Mouse (Mus musculus) lung, postnatal 0 days (tissue): ENCODE measurements around the gene Rsph9. TPM values are rescaled to one million over a fixed set of nuclear protein-coding genes. Genes with fewer than 3 reads are reported as not detected.

ENCODE experiments used
- ATAC-seq: fragments of 200-750 bp; cut with Nextera tagmentation; 2 replicates; pipeline ENCODE4 v1.8.0; 2017; ENCODE audit warnings: moderate library complexity
- DNase-seq: peaks from one replicate; pipeline ENCODE4 v3.0.0-alpha.2; 2016; ENCODE audit warnings: low spot score
- H3K27ac ChIP-seq: fragments of 300-500 bp; sonication (generic); 2 replicates; pipeline ENCODE4 v1.5.1; 2014; ENCODE audit warnings: antibody characterized with exemption, mild to moderate bottlenecking, low read length, mixed read lengths
- H3K27me3 ChIP-seq: fragments of 300-500 bp; sonication (generic); replicated peaks from 2 replicates; pipeline ENCODE4 v1.6.1; 2014; ENCODE audit warnings: low read length, mixed read lengths; ENCODE audit not compliant: insufficient read depth
- H3K36me3 ChIP-seq: fragments of 300-500 bp; sonication (generic); 2 replicates; pipeline ENCODE4 v1.6.1; 2014; ENCODE audit warnings: low read length, mixed read lengths; ENCODE audit not compliant: insufficient read depth
- H3K4me1 ChIP-seq: fragments of 300-500 bp; sonication (generic); 2 replicates; pipeline ENCODE4 v1.6.1; 2014; ENCODE audit warnings: antibody characterized with exemption, low read depth, low read length, mixed read lengths; ENCODE audit not compliant: insufficient read depth
- H3K4me2 ChIP-seq: fragments of 300-500 bp; sonication (generic); replicated peaks from 2 replicates; pipeline ENCODE4 v1.6.1; 2014; ENCODE audit warnings: low read depth, mild to moderate bottlenecking, low read length, moderate library complexity, mixed read lengths
- H3K4me3 ChIP-seq: fragments of 300-500 bp; sonication (generic); 2 replicates; pipeline ENCODE4 v1.5.1; 2014; ENCODE audit warnings: low read depth, low read length
- H3K9ac ChIP-seq: fragments of 300-500 bp; sonication (generic); replicated peaks from 2 replicates; pipeline ENCODE4 v1.6.1; 2014; ENCODE audit warnings: low read depth, mild to moderate bottlenecking
- H3K9me3 ChIP-seq: fragments of 300-500 bp; sonication (generic); 2 replicates; pipeline ENCODE4 v1.6.1; 2016; ENCODE audit warnings: low read length, mixed read lengths
- CTCF ChIP-seq: IDR thresholded peaks from 2 replicates; pipeline ENCODE4 v1.5.1; 2016; ENCODE audit warnings: antibody characterized with exemption, mild to moderate bottlenecking
- EP300 ChIP-seq: IDR thresholded peaks from 2 replicates; pipeline ENCODE4 v1.6.1; 2016; ENCODE audit warnings: antibody characterized with exemption, mild to moderate bottlenecking, control low read depth
- WGBS: fragments of 180-500 bp; shearing (Covaris S2); extraction: QIAGEN DNeasy Blood & Tissue Kit; methylation state at CpG from one replicate; pipeline ENCODE4 v1.1.7; 2014; 5-methylcytosine and 5-hydroxymethylcytosine counted together
- polyA plus RNA-seq: library from polyadenylated mRNA; unstranded; fragments of >200 nt; fragmentation: Nextera tagmentation; extraction: Ambion mirVana; gene quantifications from 2 replicates; pipeline ENCODE4 v1.2.1, GENCODE M21; 2015

Rsph9 gene
- polyA plus RNA-seq, 1 experiment from 2014 or later = 32.4 TPM

GRCm38 (mm10) chr17:46077921-46078534 lies 66.0 kb downstream of the Rsph9 start:
- Histone ChIP-seq H3K4me2 (no peak overlapping the region), H3K36me3 (no peaks in the 10 kb centered on the region), H3K9ac (no peak overlapping the region), H3K4me1 (peaks cover 5% of the 10 kb centered on the region; the same call in 1 of the 2 replicates), H3K9me3 (no peaks in the 10 kb centered on the region), H3K27ac (no peak overlapping the region), H3K27me3 (no peaks in the 10 kb centered on the region), H3K4me3 (no peak overlapping the region)
- TF ChIP-seq CTCF (no peak), EP300 (no peak)
- DNase-seq (no peak), ATAC-seq (no peak)
- 87% methylated on average over 12 of the region's 12 CpGs for WGBS

- WGBS = 45% methylated on average over 1 of the region's 1 CpGs
- ATAC-seq = peak; percentile 8; the same call in 1 of the 2 replicates
- TF ChIP-seq CTCF (no peak), EP300 (no peak)
Observed at GRCm38 (mm10) chr17:46076260-46076551, 67.8 kb downstream of the Rsph9 start.

DNA sequence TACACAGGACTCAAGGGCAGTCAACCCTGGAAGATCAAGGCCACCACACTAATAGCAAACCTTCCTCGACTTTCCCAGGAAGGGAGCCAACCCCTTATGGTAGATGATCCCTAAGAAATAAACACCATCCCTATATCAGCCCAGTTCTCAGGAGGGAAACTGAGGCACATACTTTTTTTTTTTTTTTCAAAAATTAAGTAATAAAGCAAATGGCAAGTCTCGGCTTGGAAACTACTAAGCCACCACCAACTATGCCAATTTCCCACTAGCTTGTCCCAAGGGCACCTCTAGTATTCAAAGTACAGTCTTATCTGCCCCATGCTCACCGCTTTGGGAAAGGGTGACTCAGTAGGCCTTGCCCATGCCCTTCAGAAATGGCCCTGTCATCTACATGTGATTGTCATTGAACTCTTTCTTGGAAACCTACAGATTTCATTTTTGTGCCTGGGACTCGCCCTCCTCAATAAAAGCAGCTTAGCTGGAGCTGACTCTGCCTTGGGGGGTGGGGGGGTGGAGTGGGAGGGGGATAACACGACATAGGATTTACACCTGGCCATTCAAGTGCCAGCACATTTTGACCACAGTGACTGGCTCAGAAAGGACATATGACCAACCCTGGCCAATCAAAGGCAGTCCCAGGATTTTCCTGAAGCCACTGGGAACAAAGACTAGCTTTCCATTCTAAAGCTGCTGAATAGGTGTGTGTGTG lies 68.3 kb downstream of the Rsph9 start:
- 74% methylated on average over 5 of the region's 5 CpGs for WGBS
- Histone ChIP-seq H3K27me3 (no peaks in the 10 kb centered on the region), H3K4me2 (no peak overlapping the region), H3K4me1 (peaks cover 5% of the 10 kb centered on the region; the same call in 1 of the 2 replicates), H3K9ac (no peak overlapping the region), H3K4me3 (no peak overlapping the region), H3K9me3 (no peaks in the 10 kb centered on the region), H3K27ac (no peak overlapping the region), H3K36me3 (no peaks in the 10 kb centered on the region)
- DNase-seq (no peak), ATAC-seq (no peak)
- no peak for TF ChIP-seq CTCF
- no peak for TF ChIP-seq EP300

More at GRCm38 (mm10) chr17:46076260-46076551, 67.8 kb downstream of the Rsph9 start:
- H3K36me3 ChIP-seq = no peaks in the 10 kb centered on the region
- no peak overlapping the region for H3K27ac ChIP-seq
- DNase-seq = no peak
- no peaks in the 10 kb centered on the region for H3K9me3 ChIP-seq
- no peak overlapping the region for H3K4me3 ChIP-seq
- no peak overlapping the region for H3K9ac ChIP-seq
- no peak overlapping the region for H3K4me2 ChIP-seq
- H3K4me1 ChIP-seq = peaks cover 5% of the 10 kb centered on the region; the same call in 1 of the 2 replicates
- no peaks in the 10 kb centered on the region for H3K27me3 ChIP-seq

DNA sequence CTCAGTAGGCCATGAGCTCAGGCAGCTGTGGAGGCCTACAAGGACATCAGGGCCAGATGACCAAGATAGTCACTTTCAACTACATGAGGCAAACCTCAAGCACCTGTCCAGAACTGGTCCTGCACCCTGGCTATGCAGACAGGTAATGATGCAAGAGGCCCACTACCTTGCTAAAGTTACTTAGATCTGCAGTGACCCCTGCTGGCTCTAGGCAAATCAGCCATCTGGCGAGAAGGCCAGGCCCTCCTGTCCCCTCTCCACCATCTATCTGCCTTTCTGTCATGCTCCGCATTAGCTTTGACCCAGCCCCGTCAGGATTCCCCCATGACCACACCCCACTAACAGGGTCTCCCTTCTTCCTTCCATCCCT lies 68.9 kb downstream of the Rsph9 start:
- no peak overlapping the region for H3K27ac ChIP-seq
- H3K4me3 ChIP-seq = no peak overlapping the region
- no peaks in the 10 kb centered on the region for H3K9me3 ChIP-seq
- H3K9ac ChIP-seq = no peak overlapping the region
- H3K4me2 ChIP-seq = no peak overlapping the region
- 45% methylated on average over 3 of the region's 3 CpGs for WGBS
- TF ChIP-seq EP300 (no peak), CTCF (peak; percentile 79)
- H3K4me1 ChIP-seq = peaks cover 5% of the 10 kb centered on the region; the same call in 1 of the 2 replicates
- ATAC-seq (peak; percentile 25), DNase-seq (peak; percentile 82)
- no peaks in the 10 kb centered on the region for H3K36me3 ChIP-seq
- no peaks in the 10 kb centered on the region for H3K27me3 ChIP-seq

GRCm38 (mm10) chr17:46074398-46075115 lies 69.5 kb downstream of the Rsph9 start:
- no peaks in the 10 kb centered on the region for H3K36me3 ChIP-seq
- ATAC-seq = no peak
- H3K9ac ChIP-seq = no peak overlapping the region
- 35% methylated on average over 7 of the region's 7 CpGs for WGBS
- no peaks in the 10 kb centered on the region for H3K27me3 ChIP-seq
- H3K4me2 ChIP-seq = peak overlapping the region; percentile 47
- no peak for DNase-seq
- no peak overlapping the region; the same call in 1 of the 2 replicates for H3K4me3 ChIP-seq
- H3K9me3 ChIP-seq = no peaks in the 10 kb centered on the region
- H3K27ac ChIP-seq = peak overlapping the region; percentile 59
- peaks cover 5% of the 10 kb centered on the region; the same call in 1 of the 2 replicates for H3K4me1 ChIP-seq
- no peak for TF ChIP-seq CTCF
- TF ChIP-seq EP300 = no peak

GRCm38 (mm10) chr17:46073730-46074301 lies 70.2 kb downstream of the Rsph9 start:
- Histone ChIP-seq H3K9ac (no peak overlapping the region), H3K9me3 (no peaks in the 10 kb centered on the region), H3K36me3 (no peaks in the 10 kb centered on the region), H3K4me2 (peak overlapping the region; percentile 47), H3K27me3 (no peaks in the 10 kb centered on the region), H3K4me3 (no peak overlapping the region; the same call in 1 of the 2 replicates), H3K27ac (peak overlapping the region; percentile 68), H3K4me1 (peaks cover 5% of the 10 kb centered on the region; the same call in 1 of the 2 replicates)
- 7% methylated on average over 23 of the region's 23 CpGs for WGBS
- DNase-seq (peak; percentile 95), ATAC-seq (peak; percentile 92)
- TF ChIP-seq EP300 = peak; percentile 76
- no peak for TF ChIP-seq CTCF

Other genes with a start within 250 kb of the Rsph9 start
- gene Vegfa, start 111.8 kb downstream of the Rsph9 start, polyA plus RNA-seq = 21.4 and 31.9 TPM in 2 replicates
- 96.4 and 103 TPM in 2 replicates for gene Mrps18a, start 33.2 kb downstream of the Rsph9 start, polyA plus RNA-seq
- 43.5 and 44.6 TPM in 2 replicates for gene Mad2l1bp, start 9.3 kb upstream of the Rsph9 start, polyA plus RNA-seq
- gene Gtpbp2, start 16.8 kb upstream of the Rsph9 start, polyA plus RNA-seq = 38.8 and 39.5 TPM in 2 replicates
- gene Polh, start 58.4 kb upstream of the Rsph9 start, polyA plus RNA-seq = 6.6 and 8.6 TPM in 2 replicates
- gene Xpo5, start 58.6 kb upstream of the Rsph9 start, polyA plus RNA-seq = 14.8 and 16.2 TPM in 2 replicates
- gene Polr1c, start 103.8 kb upstream of the Rsph9 start, polyA plus RNA-seq = 82.0 and 89.9 TPM in 2 replicates
- 185 and 199 TPM in 2 replicates for gene Yipf3, start 103.9 kb upstream of the Rsph9 start, polyA plus RNA-seq
- 3.7 and 5.2 TPM in 2 replicates for gene Lrrc73, start 109.3 kb upstream of the Rsph9 start, polyA plus RNA-seq
- gene Tjap1, start 138.8 kb upstream of the Rsph9 start, polyA plus RNA-seq = 21.0 and 22.8 TPM in 2 replicates
- gene Dlk2, start 153.2 kb upstream of the Rsph9 start, polyA plus RNA-seq = 1.3 TPM in 2 replicates
- gene Abcc10, start 184.1 kb upstream of the Rsph9 start, polyA plus RNA-seq = 3.4 and 3.8 TPM in 2 replicates
- gene Zfp318, start 239.5 kb upstream of the Rsph9 start, polyA plus RNA-seq = 5.8 and 6.3 TPM in 2 replicates